Mouse (Mus musculus) megakaryocyte, embryonic 14.5 days (primary cell): ENCODE measurements at regions not wholly inside any gene's neighbourhood (a gene's known extent, or its start where the extent isn't known, plus 50 kb on each side); places are given as distances from the start of the nearest gene placed in this dataset.

Experiments
- FLI1 ChIP-seq: IDR thresholded peaks from 2 replicates; pipeline ENCODE4 v1.6.1; 2012; ENCODE audit warnings: low read length, inconsistent platforms, mixed read lengths
- GATA1 ChIP-seq: IDR thresholded peaks from 3 replicates; pipeline ENCODE4 v1.6.1; 2012; ENCODE audit warnings: mixed read lengths, low read length, inconsistent platforms, borderline replicate concordance

DNA sequence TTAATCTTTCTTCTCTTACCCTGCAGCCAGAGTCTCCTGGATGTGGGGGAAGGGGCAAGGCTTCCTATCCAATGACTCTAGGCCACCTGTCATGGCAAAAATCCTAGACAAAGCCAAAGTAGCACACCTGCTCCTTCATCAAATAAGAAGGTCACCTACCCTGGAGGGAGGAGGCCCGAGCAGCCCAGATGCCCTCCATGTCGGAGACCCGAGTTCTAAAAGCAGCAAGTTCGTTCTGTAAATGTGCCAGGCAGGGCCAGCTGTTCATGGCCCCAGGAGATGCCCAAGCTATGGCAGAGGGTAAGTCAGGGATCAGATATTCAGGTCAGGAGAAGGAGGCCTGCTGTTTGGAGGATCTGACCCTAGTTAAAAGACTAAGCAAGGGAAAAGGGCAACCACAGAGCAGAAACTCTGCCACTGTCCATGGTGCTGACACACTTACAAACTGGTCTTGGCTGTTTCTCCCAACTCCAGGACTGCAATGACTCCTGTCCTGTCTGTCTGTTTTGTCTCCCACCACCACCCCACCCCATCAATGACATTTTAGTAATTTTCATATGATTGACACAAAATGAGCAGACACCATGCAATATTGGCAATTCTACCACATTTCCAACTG, 125.9 kb downstream of the Tmem132e start:
- TF ChIP-seq GATA1 (no peak), FLI1 (no peak)
